Mouse (Mus musculus): ENCODE data around the gene Zfp692.
"Not testable (repeated sequence)": the region's sequence is repeated elsewhere in the genome, so short reads cannot be mapped to it uniquely, and the experiment has no call there.

The Zfp692 gene

DNA sequence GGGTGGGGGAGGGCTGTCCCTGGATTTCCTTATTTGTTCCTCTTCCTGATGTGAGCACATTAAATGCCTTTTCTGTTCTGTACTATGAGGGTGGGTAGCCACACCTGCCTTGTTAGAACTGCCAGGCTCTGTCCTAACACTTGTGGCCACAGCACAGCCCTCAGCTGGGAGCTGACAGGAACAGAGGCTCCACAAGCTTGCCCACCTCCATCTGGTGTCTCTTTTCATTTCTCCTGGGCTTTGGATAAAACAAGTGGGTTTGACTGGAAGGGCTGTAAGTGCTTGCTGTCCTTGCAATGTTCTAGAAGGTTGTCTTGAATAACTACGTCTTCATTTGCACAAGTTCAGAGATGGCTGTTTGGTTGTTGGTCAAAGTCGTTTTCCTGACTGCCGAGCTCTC lies 48.1 kb downstream of the Zfp692 start:
- no peak for DNase-seq (ENCODE audit: low spot score)

DNA sequence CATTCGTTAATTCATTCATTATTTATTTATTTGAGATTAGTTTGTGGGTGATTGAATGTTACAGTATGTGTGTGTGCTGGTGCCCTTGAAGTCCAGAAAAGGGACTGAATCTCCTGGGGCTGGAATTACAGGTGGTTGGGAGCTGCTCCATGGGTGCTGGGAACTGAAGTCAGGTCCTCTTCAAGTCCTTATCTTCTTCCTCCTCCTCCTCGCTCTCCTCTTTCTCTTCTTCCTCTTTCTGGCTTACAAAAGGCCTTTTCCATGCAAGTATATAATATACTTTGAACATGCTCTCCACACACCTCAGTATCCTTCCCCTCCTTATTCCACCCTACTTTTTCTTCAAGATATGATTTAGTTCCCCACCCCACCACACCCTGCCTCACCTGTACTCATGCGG lies 50.2 kb downstream of the Zfp692 start:
- DNase-seq (ENCODE audit: low spot score): no peak

GRCm38 (mm10) chr11:58357844-58358534 lies 51.1 kb downstream of the Zfp692 start:
- DNase-seq (ENCODE audit: low spot score): no peak

DNA sequence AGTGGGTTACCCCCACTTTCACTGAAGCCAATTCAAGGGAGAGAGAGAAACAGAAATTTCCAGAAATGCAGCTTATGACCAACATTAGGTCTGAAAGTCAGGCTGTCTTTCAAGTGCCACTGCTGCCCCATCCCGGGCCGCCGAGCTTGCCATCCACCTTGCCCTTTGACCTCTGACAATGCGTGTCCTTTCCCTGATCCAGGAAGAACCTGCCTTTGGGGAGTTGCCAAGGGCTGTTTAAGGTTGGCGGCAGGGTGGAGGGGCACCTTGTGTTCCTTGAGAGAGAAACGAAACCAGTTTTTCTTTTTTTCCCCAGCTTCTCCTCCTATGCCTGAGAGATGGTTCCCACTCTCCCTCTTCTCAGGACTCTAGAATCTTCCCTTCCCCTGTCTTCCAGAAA lies 55.7 kb downstream of the Zfp692 start:
- DNase-seq (ENCODE audit: low spot score): not testable (repeated sequence)

Data from ovary, postnatal 10 days (tissue).